Mouse (Mus musculus): Measurements from ENCODE around the gene Fam189a1. TPM values are rescaled to one million over a fixed set of nuclear protein-coding genes. Genes with fewer than 3 reads are reported as not detected.

Fam189a1 gene
- total and polyA plus RNA-seq, 3 experiments: not detected

GRCm38 (mm10) chr7:64936927-64937326 is 219.4 kb downstream of the Fam189a1 start:
- H3K27me3 ChIP-seq (ENCODE audit: control insufficient read depth in 1 of 2, insufficient read depth in 2 of 2, low read length in 2 of 2): no peaks in the 10 kb centered on the region

GRCm38 (mm10) chr7:64934115-64934514 is 222.3 kb downstream of the Fam189a1 start:
- H3K4me1 ChIP-seq (ENCODE audit: control insufficient read depth in 1 of 2, insufficient read depth in 2 of 2, low read length in 2 of 2): no peaks in the 10 kb centered on the region

More at GRCm38 (mm10) chr7:64936927-64937326, 219.4 kb downstream of the Fam189a1 start:
- H3K4me1 ChIP-seq (ENCODE audit: control insufficient read depth in 1 of 2, insufficient read depth in 2 of 2, low read length in 2 of 2): no peaks in the 10 kb centered on the region
- no peaks in the 10 kb centered on the region for H3K9me3 ChIP-seq (replicated peaks; ENCODE audit: insufficient read depth, low read length)
- H3K79me2 ChIP-seq (ENCODE audit: control insufficient read depth, insufficient read depth, low read length, poor library complexity): no peaks in the 10 kb centered on the region
- H3K9ac ChIP-seq (ENCODE audit: control insufficient read depth, low read depth, low read length, poor library complexity, severe bottlenecking): no peak overlapping the region
- DNase-seq (ENCODE audit: low read depth, low spot score): no peak
- no peak overlapping the region for H3K27ac ChIP-seq (ENCODE audit: control insufficient read depth, low read depth, low read length)
- no peak overlapping the region for H3K4me3 ChIP-seq (ENCODE audit: control insufficient read depth in 1 of 2, insufficient read depth in 1 of 2, low read depth in 2 of 2, low read length in 2 of 2)
- H3K36me3 ChIP-seq (ENCODE audit: control insufficient read depth in 1 of 2, insufficient read depth in 2 of 2, low read length in 2 of 2): no peaks in the 10 kb centered on the region
- TF ChIP-seq MAFK (IDR thresholded peaks at IDR 0.05; ENCODE audit: borderline replicate concordance, low read depth, low read length) (no peak), USF1 (IDR thresholded peaks at IDR 0.05; ENCODE audit: low read depth, low read length) (no peak), MXI1 (IDR thresholded peaks at IDR 0.05; ENCODE audit: low read depth, low read length) (no peak), CHD1 (IDR thresholded peaks at IDR 0.05; ENCODE audit: low read depth, low read length) (no peak), TCF12 (IDR thresholded peaks at IDR 0.05; ENCODE audit: low read depth, low read length) (no peak), POLR2AphosphoS5 (IDR thresholded peaks at IDR 0.05; ENCODE audit: borderline replicate concordance, low read depth, low read length) (no peak), ZC3H11A (IDR thresholded peaks at IDR 0.05; ENCODE audit: low read depth, low read length) (no peak), BHLHE40 (IDR thresholded peaks at IDR 0.05; ENCODE audit: borderline replicate concordance, low read depth, low read length) (no peak), GATA1 (IDR thresholded peaks at IDR 0.05; ENCODE audit: low read depth, low read length) (no peak), CHD2 (IDR thresholded peaks at IDR 0.05; ENCODE audit: low read length) (no peak), MYB (IDR thresholded peaks at IDR 0.05; ENCODE audit: low read depth, low read length) (no peak), TAL1 (IDR thresholded peaks at IDR 0.05; ENCODE audit: low read length) (no peak), UBTF (IDR thresholded peaks at IDR 0.05; ENCODE audit: borderline replicate concordance, insufficient read depth, low read depth, low read length) (no peak), ELF1 (IDR thresholded peaks at IDR 0.05; ENCODE audit: low read depth, low read length) (no peak), MEF2A (IDR thresholded peaks at IDR 0.05; ENCODE audit: extremely low read depth, insufficient replicate concordance, low read depth, low read length, poor library complexity, severe bottlenecking) (no peak), ZNF384 (IDR thresholded peaks at IDR 0.05; ENCODE audit: low read depth, low read length) (no peak)

More at GRCm38 (mm10) chr7:64934115-64934514, 222.3 kb downstream of the Fam189a1 start:
- Histone ChIP-seq H3K9ac (ENCODE audit: control insufficient read depth, low read depth, low read length, poor library complexity, severe bottlenecking) (no peak overlapping the region), H3K27ac (ENCODE audit: control insufficient read depth, low read depth, low read length) (no peak overlapping the region), H3K4me3 (ENCODE audit: control insufficient read depth in 1 of 2, insufficient read depth in 1 of 2, low read depth in 2 of 2, low read length in 2 of 2) (no peak overlapping the region), H3K9me3 (replicated peaks; ENCODE audit: insufficient read depth, low read length) (no peaks in the 10 kb centered on the region), H3K27me3 (ENCODE audit: control insufficient read depth in 1 of 2, insufficient read depth in 2 of 2, low read length in 2 of 2) (no peaks in the 10 kb centered on the region), H3K79me2 (ENCODE audit: control insufficient read depth, insufficient read depth, low read length, poor library complexity) (no peaks in the 10 kb centered on the region), H3K36me3 (ENCODE audit: control insufficient read depth in 1 of 2, insufficient read depth in 2 of 2, low read length in 2 of 2) (no peaks in the 10 kb centered on the region)
- TF ChIP-seq POLR2AphosphoS2 (IDR thresholded peaks at IDR 0.05; ENCODE audit: low read length) (no peak), EP300 (IDR thresholded peaks at IDR 0.05; ENCODE audit: low read depth in 1 of 2, low read length in 2 of 2) (no peak), E2F4 (IDR thresholded peaks at IDR 0.05; ENCODE audit: borderline replicate concordance, low read depth, low read length) (no peak), RAD21 (IDR thresholded peaks at IDR 0.05; ENCODE audit: low read depth, low read length) (no peak), UBTF (IDR thresholded peaks at IDR 0.05; ENCODE audit: borderline replicate concordance, insufficient read depth, low read depth, low read length) (no peak), POLR2AphosphoS5 (IDR thresholded peaks at IDR 0.05; ENCODE audit: borderline replicate concordance, low read depth, low read length) (no peak), ZKSCAN1 (IDR thresholded peaks at IDR 0.05; ENCODE audit: low read depth, low read length) (no peak), CHD2 (IDR thresholded peaks at IDR 0.05; ENCODE audit: low read length) (no peak), TAL1 (IDR thresholded peaks at IDR 0.05; ENCODE audit: low read length) (no peak), BHLHE40 (IDR thresholded peaks at IDR 0.05; ENCODE audit: borderline replicate concordance, low read depth, low read length) (no peak), SMC3 (IDR thresholded peaks at IDR 0.05; ENCODE audit: low read depth, low read length) (no peak), MYB (IDR thresholded peaks at IDR 0.05; ENCODE audit: low read depth, low read length) (no peak), GATA1 (IDR thresholded peaks at IDR 0.05; ENCODE audit: low read depth, low read length) (no peak), ZC3H11A (IDR thresholded peaks at IDR 0.05; ENCODE audit: low read depth, low read length) (no peak), SIN3A (IDR thresholded peaks at IDR 0.05; ENCODE audit: low read length) (no peak), NRF1 (IDR thresholded peaks at IDR 0.05; ENCODE audit: insufficient read depth, low read depth, low read length, poor library complexity, severe bottlenecking) (no peak), JUND (IDR thresholded peaks at IDR 0.05; ENCODE audit: low read depth, low read length) (no peak), MEF2A (IDR thresholded peaks at IDR 0.05; ENCODE audit: extremely low read depth, insufficient replicate concordance, low read depth, low read length, poor library complexity, severe bottlenecking) (no peak), POLR2A (IDR thresholded peaks at IDR 0.05; ENCODE audit: control insufficient read depth in 1 of 2, insufficient read depth in 1 of 2, low read depth in 1 of 2, low read length in 2 of 2, poor library complexity in 1 of 2) (no peak)
- DNase-seq (ENCODE audit: low read depth, low spot score): no peak
